Mouse (Mus musculus): ENCODE results near the gene Zfyve26.
A peak's percentile ranks its signal among the peaks of the same experiment; 100 is the strongest.
"Not testable (repeated sequence)": the region's sequence is repeated elsewhere in the genome, so short reads cannot be mapped to it uniquely, and the experiment has no call there.

Gene Zfyve26

DNA sequence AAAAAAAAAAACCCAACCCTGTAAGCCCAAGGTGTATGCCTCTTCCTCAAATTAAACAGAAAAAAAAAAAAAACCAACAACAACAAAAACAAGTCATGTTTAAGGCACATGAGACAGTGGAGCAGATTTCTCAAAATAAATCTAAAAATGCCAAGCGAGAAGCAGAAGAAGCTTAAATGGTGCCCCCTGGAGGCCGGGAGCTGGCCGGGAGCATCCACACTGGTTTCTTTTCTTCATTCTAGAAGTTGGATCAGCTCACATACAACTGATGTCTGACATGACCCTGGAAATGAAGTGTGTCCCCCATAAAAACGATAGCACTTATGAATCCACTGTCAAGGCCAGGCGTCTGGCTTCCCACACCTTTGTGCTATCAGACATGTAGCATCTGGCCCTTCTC lies 35.1 kb downstream of the Zfyve26 start:
- DNase-seq (ENCODE audit: extremely low spot score, low spot score): peak; percentile 18

DNA sequence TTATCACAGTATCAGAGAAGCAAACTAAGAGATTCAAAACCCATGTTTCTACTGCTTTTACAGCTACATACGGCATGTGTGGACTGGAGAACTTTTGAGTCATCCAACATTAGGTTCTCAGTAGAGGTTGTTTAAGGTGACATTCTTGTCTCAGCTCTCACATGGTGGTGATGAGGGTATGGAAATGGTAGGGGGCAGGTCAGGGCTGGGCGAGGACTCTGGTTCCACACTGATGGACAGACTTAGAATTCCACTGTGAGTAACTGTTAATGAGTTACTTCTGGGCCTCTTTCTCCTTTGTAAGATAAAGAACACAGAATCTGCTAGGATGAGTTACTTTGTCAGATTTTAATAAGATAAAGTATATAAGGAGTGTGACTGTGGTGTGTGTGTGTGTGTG lies 36.0 kb downstream of the Zfyve26 start:
- DNase-seq (ENCODE audit: extremely low spot score, low spot score): no peak

DNA sequence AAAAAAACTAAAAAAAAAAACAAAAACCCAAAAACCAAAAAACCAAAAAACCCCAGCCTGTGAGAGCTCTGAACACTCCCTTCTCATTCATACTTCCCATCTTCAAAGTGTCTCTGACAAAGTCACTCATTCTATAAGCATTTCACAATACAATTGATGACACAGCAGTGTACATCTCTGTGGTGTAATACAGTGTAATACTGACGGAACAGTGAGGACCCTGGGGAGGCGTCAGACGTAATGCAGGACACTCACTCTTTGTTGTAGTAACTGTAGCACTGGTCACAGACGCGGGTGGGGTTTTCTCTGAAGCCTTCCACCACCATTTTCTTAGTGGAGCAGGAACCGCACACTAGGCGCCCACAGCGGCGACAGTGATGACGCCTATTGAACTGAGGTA lies 41.1 kb downstream of the Zfyve26 start:
- no peak for DNase-seq (ENCODE audit: extremely low spot score, low spot score)

DNA sequence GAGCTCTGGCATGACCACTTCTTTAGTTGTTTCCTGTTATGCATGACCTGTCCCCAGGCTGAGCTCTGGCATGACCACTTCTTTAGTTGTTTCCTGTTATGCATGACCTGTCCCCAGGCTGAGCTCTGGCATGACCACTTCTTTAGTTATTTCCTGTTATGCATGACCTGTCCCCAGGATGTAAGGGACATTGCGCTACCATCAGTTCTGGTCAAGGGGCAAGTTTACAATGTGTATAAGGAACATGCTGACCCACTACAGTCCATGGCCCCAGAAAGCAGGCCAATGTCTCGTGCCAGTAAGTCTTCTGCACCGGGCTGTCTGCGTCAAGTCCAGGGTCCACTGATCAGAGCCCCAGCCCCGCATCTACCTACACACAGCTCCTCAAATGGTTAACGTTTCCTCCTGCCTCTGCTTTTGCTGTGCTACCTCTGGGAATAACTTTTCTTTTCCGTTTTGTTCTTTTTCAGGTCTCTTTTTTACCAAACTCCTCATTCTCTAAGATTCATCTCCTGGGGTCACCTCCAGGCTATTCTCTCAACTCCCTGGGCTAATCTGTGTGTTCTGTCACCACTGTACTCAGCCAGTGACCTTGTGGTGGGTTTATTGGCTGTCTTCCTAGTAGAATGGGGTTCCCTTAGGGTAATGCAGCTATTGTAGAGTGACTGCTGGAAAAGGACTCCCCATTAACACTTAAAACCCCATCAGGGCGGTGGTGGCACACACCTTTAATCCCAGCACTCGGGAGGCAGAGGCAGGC lies 42.6 kb downstream of the Zfyve26 start:
- no peak for DNase-seq (ENCODE audit: extremely low spot score, low spot score)

DNA sequence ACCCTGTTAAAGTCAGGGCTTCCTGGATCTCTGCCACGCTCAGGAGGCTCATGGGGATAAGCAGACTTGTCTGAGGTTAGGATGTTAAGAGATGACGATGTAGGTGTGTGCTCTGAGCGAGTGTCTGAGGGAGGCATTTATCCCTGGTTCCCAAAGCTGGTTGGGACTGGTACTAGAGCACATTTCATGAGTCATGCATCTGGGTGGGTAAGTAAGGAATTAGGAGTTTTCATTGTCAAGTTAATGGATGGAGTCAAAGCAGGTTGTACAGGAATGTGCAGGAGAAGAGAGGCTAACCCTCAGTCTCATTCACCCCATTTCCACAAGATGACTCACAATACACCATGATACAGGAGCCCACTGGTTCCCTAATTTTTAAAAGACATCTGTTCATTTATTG lies 48.0 kb downstream of the Zfyve26 start:
- DNase-seq (ENCODE audit: extremely low spot score, low spot score): no peak

DNA sequence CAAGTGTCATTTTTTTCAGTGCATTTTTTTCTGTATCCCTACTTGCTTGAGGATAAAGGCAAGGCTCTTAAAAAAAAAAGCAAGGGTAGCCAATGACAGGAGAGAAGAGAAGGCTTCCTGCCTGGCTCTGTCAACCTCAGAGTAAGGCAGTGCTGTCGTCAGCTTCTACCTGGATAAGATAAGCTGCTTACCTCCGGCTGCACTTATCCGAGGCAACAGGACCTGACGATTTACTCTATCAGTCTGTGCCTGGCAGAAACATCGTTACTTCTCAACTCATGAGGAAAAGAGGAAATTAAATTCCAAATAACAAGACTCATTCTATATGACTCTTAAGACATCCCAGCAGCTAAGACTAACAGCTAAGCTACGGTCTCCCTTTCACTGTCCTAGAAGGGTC lies 53.2 kb downstream of the Zfyve26 start:
- no peak for DNase-seq (ENCODE audit: extremely low spot score, low spot score)

DNA sequence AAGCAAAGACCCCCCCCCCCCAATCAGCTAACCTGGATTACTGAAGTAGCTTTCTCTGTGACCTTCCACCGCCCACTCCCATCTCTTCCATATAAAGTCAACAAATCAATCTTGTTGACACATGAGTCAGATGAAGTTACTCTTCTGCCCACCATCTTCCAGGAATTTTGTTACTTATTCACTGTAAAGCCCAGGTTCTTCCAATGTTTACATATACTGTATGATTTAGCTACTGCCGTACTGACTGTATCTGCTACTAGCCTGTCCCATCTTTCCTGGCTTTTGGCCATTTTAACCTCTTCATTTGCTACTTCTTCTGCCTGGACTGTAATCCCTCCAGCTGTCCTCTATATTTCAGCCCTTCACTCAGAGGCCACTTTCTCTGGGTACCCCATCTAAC lies 54.1 kb downstream of the Zfyve26 start:
- DNase-seq (ENCODE audit: extremely low spot score, low spot score): no peak

DNA sequence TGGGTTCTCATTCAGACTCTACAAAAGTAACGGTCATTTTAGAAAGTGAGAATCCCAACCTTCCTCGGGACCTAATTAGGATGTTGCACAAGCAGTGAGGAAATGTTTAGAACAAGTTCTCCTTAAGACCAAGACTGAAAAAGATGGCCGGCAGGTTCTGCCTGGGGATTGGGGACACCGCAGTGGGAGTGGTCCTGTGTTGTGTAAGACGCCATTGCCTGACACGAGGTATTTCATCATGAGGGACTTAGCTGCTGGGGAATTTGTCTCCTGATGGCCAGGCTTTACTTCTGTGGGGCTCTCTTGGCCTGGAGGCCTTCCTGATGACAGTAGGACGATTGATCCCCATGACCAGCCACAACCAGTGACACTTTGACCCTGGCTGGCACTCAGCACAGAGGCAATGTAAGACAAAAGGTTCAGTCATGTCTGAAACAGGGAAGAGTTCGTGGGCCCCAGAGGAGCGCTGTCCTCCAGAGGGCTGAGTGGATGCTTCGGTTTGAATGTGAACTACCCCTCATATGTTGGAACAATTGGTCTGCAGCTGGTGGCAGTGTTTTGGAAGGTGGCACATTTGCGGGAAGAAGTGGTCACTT lies 60.5 kb downstream of the Zfyve26 start:
- no peak for DNase-seq (ENCODE audit: extremely low spot score, low spot score)

DNA sequence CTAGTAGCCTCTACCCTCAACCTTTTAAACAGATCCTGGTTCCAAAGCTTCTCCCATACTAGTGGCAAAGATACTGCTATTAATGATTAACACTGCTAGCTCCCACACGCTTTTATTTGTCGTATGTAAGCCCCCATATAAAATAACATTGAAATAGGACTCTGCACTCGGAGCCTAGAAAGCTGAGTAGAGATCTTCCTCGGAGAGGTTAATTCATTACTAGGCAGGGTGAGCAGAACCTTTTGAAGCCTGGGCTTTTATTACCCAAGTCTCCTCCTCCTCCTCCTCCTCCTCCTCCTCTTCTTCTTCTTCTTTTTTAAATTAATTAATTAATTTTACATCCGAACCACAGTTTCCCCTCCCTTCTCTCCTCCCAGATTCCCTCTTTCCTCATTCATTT lies 78.6 kb downstream of the Zfyve26 start:
- no peak for DNase-seq (ENCODE audit: extremely low spot score, low spot score)

DNA sequence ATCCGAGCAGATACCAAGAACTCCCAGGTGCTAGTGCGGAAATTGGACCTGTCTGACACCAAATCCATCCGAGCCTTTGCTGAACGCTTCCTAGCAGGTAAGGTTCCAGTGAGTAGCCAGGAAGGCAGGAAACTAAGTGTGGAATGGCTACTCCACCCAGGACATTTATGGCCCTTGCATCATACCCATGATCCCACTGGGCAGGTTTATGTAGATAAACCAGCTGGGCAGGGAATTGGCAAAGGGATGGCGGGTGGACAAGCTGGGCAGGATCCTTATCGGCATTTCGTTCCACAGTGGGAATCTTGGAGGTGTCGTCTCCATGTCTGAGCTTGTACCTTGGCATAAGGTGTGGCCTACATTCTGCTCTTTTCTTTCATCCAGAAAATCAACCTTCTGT lies 84.7 kb downstream of the Zfyve26 start:
- DNase-seq (ENCODE audit: extremely low spot score, low spot score): no peak

DNA sequence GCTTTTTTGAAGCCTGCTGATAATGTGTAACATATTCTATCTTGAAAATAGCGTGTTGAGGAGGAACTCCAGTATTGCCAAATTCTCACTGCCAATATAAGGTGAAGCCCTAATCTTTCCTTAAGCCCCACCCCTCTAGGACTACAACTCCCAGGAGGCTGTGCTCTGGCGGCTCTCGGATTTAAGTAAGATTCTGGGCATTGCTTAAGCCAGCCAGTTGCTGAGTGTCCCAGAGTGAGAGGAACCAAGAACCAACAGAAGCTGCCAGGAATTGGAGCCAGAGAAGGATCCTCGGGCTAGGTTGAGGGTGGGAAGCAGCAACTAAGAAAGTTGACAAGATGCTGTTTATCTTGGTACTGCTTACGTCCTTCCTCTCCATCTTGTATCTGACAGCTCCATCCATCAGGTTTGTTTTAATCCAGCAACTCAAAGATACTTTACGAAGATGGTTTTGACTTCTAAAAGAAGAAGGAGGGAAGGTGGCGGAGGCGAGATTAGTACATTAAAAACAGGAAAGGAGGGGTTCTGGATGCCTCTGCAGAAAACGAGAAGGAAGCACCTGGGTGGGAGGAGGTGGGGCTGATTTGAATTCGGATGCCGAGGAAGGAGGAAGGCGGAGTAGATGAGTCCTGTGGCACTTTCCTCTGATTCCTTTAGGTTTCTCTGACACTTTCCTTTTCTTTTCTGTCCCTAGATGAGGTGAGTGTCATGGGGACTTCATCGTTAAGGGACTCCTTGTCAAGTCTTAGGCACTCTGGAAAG lies 87.2 kb downstream of the Zfyve26 start, which contains the start of gene Rdh12:
TSS of gene Rdh12 (plus strand) at position 212 of the 762 bp plus-strand sequence.
- peak; percentile 14 for DNase-seq (ENCODE audit: extremely low spot score, low spot score)

DNA sequence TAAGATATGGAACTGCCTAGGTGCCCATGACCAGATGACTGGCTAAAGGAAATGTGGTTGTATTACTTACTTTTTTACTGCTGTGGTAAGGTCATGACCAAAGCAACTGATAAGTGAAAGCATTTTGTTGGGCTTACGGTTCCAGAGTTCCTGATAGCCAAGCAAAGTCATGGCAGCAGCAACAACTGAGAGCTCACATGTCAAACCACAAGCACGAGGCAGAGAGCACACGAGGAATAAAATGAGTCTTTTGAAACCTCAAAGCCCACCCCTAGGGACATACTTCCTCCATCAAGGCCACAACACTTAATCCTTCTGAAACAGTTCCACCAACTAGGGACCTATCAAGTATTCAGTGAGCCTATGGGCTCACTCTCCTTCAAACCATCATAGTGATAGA lies 94.2 kb downstream of the Zfyve26 start:
- DNase-seq (ENCODE audit: extremely low spot score, low spot score): no peak

DNA sequence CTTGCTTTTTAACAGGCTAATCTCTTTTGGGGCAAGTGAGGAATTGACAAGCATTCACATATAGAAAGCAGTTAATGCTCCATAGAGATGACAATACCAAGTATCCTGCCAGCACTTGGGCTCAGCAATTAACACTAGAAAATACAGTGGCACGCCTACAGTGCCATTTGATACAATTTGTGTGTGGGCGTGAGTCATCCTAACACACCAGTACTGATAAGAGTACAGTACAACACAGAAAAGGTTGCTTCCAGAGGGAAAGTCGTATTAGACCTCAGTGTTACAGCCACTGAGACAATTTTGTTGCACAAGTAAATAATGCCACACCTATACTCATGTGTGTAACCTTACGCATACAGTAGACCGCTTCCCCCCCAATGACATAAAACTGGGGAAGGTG lies 99.0 kb downstream of the Zfyve26 start:
- DNase-seq (ENCODE audit: extremely low spot score, low spot score): no peak

DNA sequence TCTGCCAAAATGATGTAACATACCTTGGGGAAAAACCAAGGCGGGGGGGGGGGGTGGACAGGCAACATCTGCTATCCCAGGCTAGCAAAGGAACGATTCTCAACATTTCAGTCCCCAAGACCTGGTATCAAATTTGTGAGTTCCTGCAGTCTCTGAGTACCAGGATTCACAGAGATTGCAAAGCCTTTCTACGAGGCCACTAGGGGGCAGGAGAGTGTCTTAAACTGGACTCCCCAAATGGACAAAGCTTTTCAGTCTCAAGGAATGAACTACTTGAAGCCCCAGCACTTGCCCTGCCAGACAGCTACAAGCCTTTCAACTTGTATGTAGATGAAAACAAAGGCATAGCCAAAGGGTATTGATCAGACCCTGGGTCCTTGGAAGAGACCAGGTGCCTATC lies 102.7 kb downstream of the Zfyve26 start:
- DNase-seq (ENCODE audit: extremely low spot score, low spot score): peak; percentile 62

DNA sequence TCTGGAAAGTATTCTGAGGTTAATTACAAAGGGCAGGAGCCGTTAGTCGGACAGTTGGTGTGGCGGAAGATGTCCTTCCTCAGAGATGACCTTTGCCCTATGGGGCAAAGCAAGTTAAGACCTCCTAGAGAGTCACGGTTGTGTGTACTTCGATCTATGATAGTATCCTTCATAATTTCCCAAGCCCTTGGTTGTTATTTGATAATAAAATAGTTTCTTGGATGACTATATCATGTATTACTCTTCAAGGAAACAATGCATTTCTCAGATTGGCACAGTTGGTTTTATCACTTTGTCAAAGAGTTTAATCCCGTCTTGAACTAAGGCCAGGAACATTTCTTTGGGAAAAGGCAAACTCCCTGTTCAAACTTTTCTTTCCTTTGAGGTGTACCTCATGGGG lies 103.9 kb downstream of the Zfyve26 start, which contains the start of gene Rdh11:
TSS of gene Rdh11 (minus strand) at position 101 of the 400 bp plus-strand sequence.
- no peak for DNase-seq (ENCODE audit: extremely low spot score, low spot score)

DNA sequence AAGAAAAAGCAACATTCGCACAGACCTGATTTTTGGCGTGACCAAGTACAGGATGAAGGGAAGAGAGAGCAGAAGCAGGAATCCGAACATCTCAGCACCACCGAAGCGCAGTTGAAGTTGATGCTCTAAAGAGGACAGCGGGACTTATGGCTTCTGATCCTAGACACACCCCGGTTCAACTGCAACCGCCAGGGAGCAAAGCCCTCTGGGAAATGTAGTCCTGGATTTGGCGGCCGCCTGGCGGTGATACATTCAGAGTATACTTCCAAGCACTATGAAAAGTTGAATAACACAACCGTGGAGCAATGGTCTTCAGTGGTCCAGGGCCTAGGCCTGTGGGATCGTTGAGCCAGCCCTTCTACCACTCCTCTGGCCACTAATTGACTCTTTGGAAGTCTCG lies 104.4 kb downstream of the Zfyve26 start:
- DNase-seq (ENCODE audit: extremely low spot score, low spot score): peak; percentile 76

DNA sequence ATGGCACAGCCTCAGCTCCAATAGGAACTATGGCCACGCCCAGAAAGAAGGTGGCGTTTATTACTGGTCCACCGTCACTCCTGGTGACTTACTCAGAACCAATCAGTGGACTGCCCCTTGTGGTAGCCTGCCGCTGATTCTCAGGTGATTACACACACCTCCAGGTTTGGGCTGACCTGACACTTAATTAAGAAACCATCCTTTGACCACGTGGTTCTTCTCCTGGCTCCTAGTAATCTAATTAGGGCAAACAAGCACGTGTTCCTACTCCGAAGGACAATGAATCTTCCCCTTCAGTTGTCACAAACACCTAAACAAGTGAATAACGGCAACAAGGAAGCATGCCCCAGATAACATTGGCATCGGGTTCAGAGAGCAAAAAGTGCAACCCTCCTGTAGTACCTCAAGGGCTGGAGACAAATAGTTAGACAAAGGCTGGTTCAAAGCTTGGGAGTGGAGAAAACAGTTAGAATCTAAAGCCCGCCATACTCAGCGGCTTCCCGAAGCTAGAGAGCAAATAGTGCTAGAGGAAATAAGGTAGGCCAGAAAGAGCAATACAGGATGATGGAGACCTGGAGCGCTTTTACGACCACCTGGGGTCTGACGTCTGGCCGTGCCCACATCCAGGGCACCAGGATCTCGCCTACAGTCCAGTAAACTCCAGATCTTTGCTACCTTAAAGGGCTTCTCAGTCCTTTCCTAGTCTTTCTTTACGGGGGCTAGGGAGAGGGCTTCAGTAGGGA lies 105.0 kb downstream of the Zfyve26 start:
- peak; percentile 64 for DNase-seq (ENCODE audit: extremely low spot score, low spot score)

DNA sequence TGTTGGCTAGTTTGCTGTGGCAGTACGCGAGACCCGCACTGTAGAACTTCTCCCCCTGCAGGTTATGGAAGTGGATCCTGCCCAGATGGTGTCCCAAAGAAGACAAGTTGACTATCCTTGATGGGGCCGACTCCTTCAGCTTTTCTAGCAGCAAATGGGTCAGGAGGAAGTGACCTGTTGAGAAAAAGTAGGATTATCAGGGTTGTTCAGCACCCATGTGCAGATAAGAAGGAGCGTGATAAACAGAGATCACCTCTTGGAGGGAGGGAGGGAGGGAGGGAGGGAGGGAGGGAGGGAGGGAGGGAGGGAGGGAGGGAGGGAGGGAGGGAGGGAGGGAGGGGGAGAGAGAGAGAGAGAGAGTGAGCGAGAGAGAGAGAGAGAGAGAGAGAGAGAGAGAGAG lies 110.9 kb downstream of the Zfyve26 start:
- not testable (repeated sequence) for DNase-seq (ENCODE audit: extremely low spot score, low spot score)

All from neural tube, embryonic 10.5 days (tissue).